Mouse (Mus musculus) midbrain, embryonic 15.5 days (tissue): ENCODE measurements at regions not wholly inside any gene's neighbourhood (a gene's known extent, or its start where the extent isn't known, plus 50 kb on each side); places are given as distances from the start of the nearest gene placed in this dataset.

ENCODE experiments used
- ATAC-seq: fragments of 200-750 bp; cut with Nextera tagmentation; replicated peaks from 2 replicates; pipeline ENCODE4 v1.8.0; 2017; ENCODE audit warnings: moderate TSS enrichment
- H3K27ac ChIP-seq: fragments of 300-500 bp; sonication (generic); 2 replicates; pipeline ENCODE4 v1.5.1; 2015; ENCODE audit warnings: mild to moderate bottlenecking, inconsistent platforms
- H3K27me3 ChIP-seq: fragments of 300-500 bp; sonication (generic); replicated peaks from 2 replicates; pipeline ENCODE4 v1.6.1; 2015; ENCODE audit warnings: inconsistent platforms
- H3K36me3 ChIP-seq: fragments of 300-500 bp; sonication (generic); replicated peaks from 2 replicates; pipeline ENCODE4 v1.6.1; 2015; ENCODE audit warnings: inconsistent platforms
- H3K4me1 ChIP-seq: fragments of 300-500 bp; sonication (generic); 2 replicates; pipeline ENCODE4 v1.6.1; 2015; ENCODE audit warnings: inconsistent platforms
- H3K4me2 ChIP-seq: fragments of 300-500 bp; sonication (generic); 2 replicates; pipeline ENCODE4 v1.6.1; 2015; ENCODE audit warnings: inconsistent platforms, mild to moderate bottlenecking, moderate library complexity
- H3K4me3 ChIP-seq: fragments of 300-500 bp; sonication (generic); 2 replicates; pipeline ENCODE4 v1.5.1; 2015; ENCODE audit warnings: mild to moderate bottlenecking, inconsistent platforms
- H3K9ac ChIP-seq: fragments of 300-500 bp; sonication (generic); 2 replicates; pipeline ENCODE4 v1.6.1; 2015; ENCODE audit warnings: mild to moderate bottlenecking, inconsistent platforms
- H3K9me3 ChIP-seq: fragments of 300-500 bp; sonication (generic); 2 replicates; pipeline ENCODE4 v1.6.1; 2016; ENCODE audit warnings: inconsistent platforms
- WGBS: fragments of 180-500 bp; shearing (Covaris S2); methylation state at CpG from one replicate; pipeline ENCODE4 v1.1.7; 2015; ENCODE audit warnings: mixed read lengths; 5-methylcytosine and 5-hydroxymethylcytosine counted together

GRCm38 (mm10) chr15:28823526-28823925 lies 620.0 kb downstream of the Dnah5 start:
- 66% methylated on average over 2 of the region's 2 CpGs for WGBS
- no peaks in the 10 kb centered on the region for H3K27me3 ChIP-seq

DNA sequence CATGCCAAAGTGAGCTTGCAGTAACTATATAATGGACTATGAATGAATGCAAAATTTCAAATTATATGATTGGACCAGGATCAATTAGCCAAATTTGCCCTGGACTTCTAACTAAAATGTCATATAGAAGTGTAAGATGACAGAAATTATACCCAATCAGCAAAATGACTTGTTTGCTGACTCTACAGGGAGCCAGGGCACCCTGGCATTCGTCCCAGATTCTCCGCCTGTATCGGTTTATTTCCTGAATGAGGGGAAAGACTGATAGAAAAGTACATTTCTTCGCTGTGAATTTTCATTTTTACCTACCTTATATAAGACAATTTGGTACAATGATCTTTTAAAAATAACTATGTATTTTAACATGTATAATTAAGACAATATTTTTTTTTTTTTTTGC lies 631.3 kb downstream of the Dnah5 start:
- no peak for ATAC-seq
- WGBS: 88% methylated on average over 4 of the region's 4 CpGs
- Histone ChIP-seq H3K9me3 (no peaks in the 10 kb centered on the region), H3K4me2 (no peak overlapping the region), H3K27me3 (no peaks in the 10 kb centered on the region), H3K9ac (no peak overlapping the region), H3K27ac (no peak overlapping the region), H3K36me3 (no peaks in the 10 kb centered on the region), H3K4me1 (no peaks in the 10 kb centered on the region), H3K4me3 (no peak overlapping the region)

More at GRCm38 (mm10) chr15:28823526-28823925, 620.0 kb downstream of the Dnah5 start:
- Histone ChIP-seq H3K4me3 (no peak overlapping the region), H3K4me1 (no peaks in the 10 kb centered on the region), H3K4me2 (no peak overlapping the region), H3K27ac (no peak overlapping the region), H3K9me3 (no peaks in the 10 kb centered on the region), H3K9ac (no peak overlapping the region), H3K36me3 (no peaks in the 10 kb centered on the region)
- ATAC-seq: no peak

DNA sequence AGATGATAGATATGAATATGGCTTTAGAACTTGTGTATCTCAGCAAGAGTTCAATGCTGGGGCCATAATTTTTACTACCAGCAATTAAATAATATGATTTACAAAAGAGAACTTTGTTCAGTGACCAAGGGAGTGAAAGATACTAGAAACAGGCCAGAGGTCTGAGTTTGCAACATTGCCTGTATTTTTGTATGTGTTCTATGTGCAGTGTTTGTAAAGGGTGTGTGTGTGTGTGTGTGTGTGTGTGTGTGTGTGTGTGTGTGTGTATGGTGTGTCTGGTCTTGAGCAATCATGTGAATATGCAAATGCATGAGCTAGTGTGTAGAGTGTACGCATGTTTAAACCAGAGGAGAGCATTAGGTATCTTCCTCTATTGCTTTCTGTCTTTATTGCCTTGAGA lies 636.8 kb downstream of the Dnah5 start:
- Histone ChIP-seq H3K9me3 (no peaks in the 10 kb centered on the region), H3K27me3 (no peaks in the 10 kb centered on the region), H3K4me1 (no peaks in the 10 kb centered on the region), H3K9ac (no peak overlapping the region), H3K4me2 (no peak overlapping the region), H3K4me3 (no peak overlapping the region), H3K36me3 (no peaks in the 10 kb centered on the region), H3K27ac (no peak overlapping the region)
- WGBS: 82% methylated on average over 1 of the region's 1 CpGs
- ATAC-seq: no peak

- no peak overlapping the region for H3K27ac ChIP-seq
- no peak overlapping the region for H3K9ac ChIP-seq
- H3K27me3 ChIP-seq: no peaks in the 10 kb centered on the region
- no peak overlapping the region for H3K4me2 ChIP-seq
- WGBS: 86% methylated on average over 2 of the region's 2 CpGs
- no peaks in the 10 kb centered on the region for H3K4me1 ChIP-seq
- ATAC-seq: no peak
- no peaks in the 10 kb centered on the region for H3K36me3 ChIP-seq
- H3K4me3 ChIP-seq: no peak overlapping the region
- no peaks in the 10 kb centered on the region for H3K9me3 ChIP-seq
Observed at GRCm38 (mm10) chr15:28856419-28856818, 652.9 kb downstream of the Dnah5 start.

- no peak overlapping the region for H3K4me3 ChIP-seq
- H3K27ac ChIP-seq: no peak overlapping the region
- ATAC-seq: no peak
- no peaks in the 10 kb centered on the region for H3K27me3 ChIP-seq
- no peak overlapping the region for H3K4me2 ChIP-seq
- no peaks in the 10 kb centered on the region for H3K4me1 ChIP-seq
- H3K9ac ChIP-seq: no peak overlapping the region
- 88% methylated on average over 2 of the region's 2 CpGs for WGBS
- H3K9me3 ChIP-seq: no peaks in the 10 kb centered on the region
- no peaks in the 10 kb centered on the region for H3K36me3 ChIP-seq
Observed at GRCm38 (mm10) chr15:28858176-28858575, 654.6 kb downstream of the Dnah5 start.

- Histone ChIP-seq H3K9me3 (no peaks in the 10 kb centered on the region), H3K27ac (no peak overlapping the region), H3K9ac (no peak overlapping the region), H3K36me3 (no peaks in the 10 kb centered on the region), H3K27me3 (no peaks in the 10 kb centered on the region), H3K4me1 (no peaks in the 10 kb centered on the region; the same call in 1 of the 2 replicates), H3K4me3 (no peak overlapping the region), H3K4me2 (no peak overlapping the region)
- peak; percentile 63; the same call in 1 of the 2 replicates for ATAC-seq
- WGBS: 29% methylated on average over 1 of the region's 1 CpGs
Observed at GRCm38 (mm10) chr15:28864101-28864500, 660.5 kb downstream of the Dnah5 start.

- ATAC-seq: no peak
- Histone ChIP-seq H3K36me3 (no peaks in the 10 kb centered on the region), H3K9ac (no peak overlapping the region), H3K27ac (no peak overlapping the region), H3K4me3 (no peak overlapping the region), H3K9me3 (no peaks in the 10 kb centered on the region), H3K4me2 (no peak overlapping the region), H3K4me1 (no peaks in the 10 kb centered on the region; the same call in 1 of the 2 replicates), H3K27me3 (no peaks in the 10 kb centered on the region)
- WGBS: 84% methylated on average over 2 of the region's 2 CpGs
Observed at GRCm38 (mm10) chr15:28864913-28865312, 661.4 kb downstream of the Dnah5 start.

DNA sequence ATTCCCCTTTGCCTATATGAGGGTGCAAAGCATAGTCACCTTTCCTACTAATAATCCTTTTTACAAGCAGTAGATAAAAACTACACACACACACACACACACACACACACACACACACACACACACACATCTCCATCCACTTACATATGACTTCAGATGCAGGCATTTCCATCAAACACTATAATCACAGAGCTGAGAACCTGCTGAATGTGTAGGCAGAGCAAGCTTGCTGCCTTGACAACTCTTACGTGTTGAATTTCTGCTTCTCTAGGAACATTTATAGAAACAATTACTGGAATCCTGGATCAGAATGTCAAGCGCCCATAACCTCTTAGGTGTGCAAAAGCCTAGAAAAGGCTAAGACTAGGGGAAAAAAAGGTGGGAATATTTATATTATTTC lies 669.4 kb downstream of the Dnah5 start:
- Histone ChIP-seq H3K9ac (no peak overlapping the region), H3K36me3 (no peaks in the 10 kb centered on the region), H3K4me1 (no peaks in the 10 kb centered on the region), H3K9me3 (no peaks in the 10 kb centered on the region), H3K27ac (no peak overlapping the region), H3K27me3 (no peaks in the 10 kb centered on the region), H3K4me3 (no peak overlapping the region), H3K4me2 (no peak overlapping the region)
- WGBS: 89% methylated on average over 2 of the region's 2 CpGs
- ATAC-seq: no peak

DNA sequence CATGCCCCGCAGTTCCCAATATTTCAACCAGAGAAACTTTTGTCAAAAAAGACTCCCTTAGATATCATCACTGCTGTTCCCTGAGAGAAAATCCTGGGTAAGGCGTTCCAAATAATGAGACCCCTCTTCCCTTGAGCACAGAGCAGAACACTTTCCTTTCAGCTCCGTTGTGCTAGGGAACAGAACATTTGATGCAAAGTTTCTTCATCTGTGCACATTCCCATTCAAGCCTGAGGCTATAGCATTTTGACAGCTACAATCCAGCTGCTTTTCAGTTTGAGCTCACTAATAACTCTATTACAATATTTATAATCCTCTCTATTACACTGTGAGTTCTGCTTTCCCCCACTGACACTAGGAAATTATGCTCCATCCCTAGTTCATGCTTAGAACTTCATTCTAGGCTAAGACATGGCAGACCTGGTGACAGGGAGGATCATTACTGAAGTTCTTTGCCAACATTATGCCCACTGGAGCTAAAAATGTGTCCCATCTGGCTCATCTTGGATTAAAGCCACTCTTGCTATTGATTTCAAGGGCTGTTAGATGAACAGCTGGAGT lies 692.8 kb downstream of the Dnah5 start:
- no peaks in the 10 kb centered on the region for H3K36me3 ChIP-seq
- no peaks in the 10 kb centered on the region for H3K9me3 ChIP-seq
- H3K4me2 ChIP-seq: no peak overlapping the region
- no peak overlapping the region for H3K27ac ChIP-seq
- H3K4me3 ChIP-seq: no peak overlapping the region
- peak; percentile 82 for ATAC-seq
- no peaks in the 10 kb centered on the region for H3K4me1 ChIP-seq
- WGBS: 66% methylated on average over 3 of the region's 3 CpGs
- H3K9ac ChIP-seq: no peak overlapping the region
- no peaks in the 10 kb centered on the region for H3K27me3 ChIP-seq

- H3K27me3 ChIP-seq: no peaks in the 10 kb centered on the region
- H3K9me3 ChIP-seq: no peaks in the 10 kb centered on the region
- 60% methylated on average over 4 of the region's 4 CpGs for WGBS
- no peaks in the 10 kb centered on the region for H3K36me3 ChIP-seq
- no peak overlapping the region for H3K4me2 ChIP-seq
- no peak overlapping the region for H3K27ac ChIP-seq
- no peak overlapping the region for H3K9ac ChIP-seq
- no peaks in the 10 kb centered on the region for H3K4me1 ChIP-seq
- ATAC-seq: no peak
- no peak overlapping the region for H3K4me3 ChIP-seq
Observed at GRCm38 (mm10) chr15:28922437-28922836, 718.9 kb downstream of the Dnah5 start.

- WGBS: 61% methylated on average over 1 of the region's 1 CpGs
- no peaks in the 10 kb centered on the region for H3K4me1 ChIP-seq
- H3K9me3 ChIP-seq: no peaks in the 10 kb centered on the region
- H3K27me3 ChIP-seq: no peaks in the 10 kb centered on the region
- no peaks in the 10 kb centered on the region for H3K36me3 ChIP-seq
- no peak overlapping the region for H3K4me2 ChIP-seq
- no peak overlapping the region for H3K9ac ChIP-seq
- H3K4me3 ChIP-seq: no peak overlapping the region
- ATAC-seq: no peak
- H3K27ac ChIP-seq: no peak overlapping the region
Observed at GRCm38 (mm10) chr15:28948245-28948644, 744.7 kb downstream of the Dnah5 start.
